Mouse (Mus musculus) testis, adult 10 weeks (tissue): ENCODE results near the gene Reg1. TPM values are rescaled to one million over a fixed set of nuclear protein-coding genes. Genes with fewer than 3 reads are reported as not detected.

ENCODE experiments used
- polyA plus RNA-seq: library from polyadenylated mRNA; stranded (reverse); fragments of 350-450 nt; fragmentation: Illumina TruSeq; extraction: RNeasy Lipid Tissue Mini Kit (QIAGEN cat#74804); gene quantifications from one replicate; pipeline ENCODE4 v1.2.3, GENCODE M21; 2014; ENCODE audit warnings: low read depth, low replicate concordance

Gene Reg1
- polyA plus RNA-seq = 2.0 TPM

GRCm38 (mm10) chr6:78422411-78422810 lies at the start of gene Reg1:
Gene Reg1, plus strand, starts transcription at chr6:78422711.

GRCm38 (mm10) chr6:78378765-78379164 lies 43.7 kb upstream of the Reg1 start, which contains the start of gene Reg3d:
Gene Reg3d, minus strand, starts transcription at chr6:78378865.

GRCm38 (mm10) chr6:78380409-78380808 lies 42.1 kb upstream of the Reg1 start, which contains the start of gene Reg3a:
Gene Reg3a, plus strand, starts transcription at chr6:78380709.

GRCm38 (mm10) chr6:78395323-78395722 lies 27.2 kb upstream of the Reg1 start, which contains the start of gene Reg2:
Gene Reg2, plus strand, starts transcription at chr6:78395623.

GRCm38 (mm10) chr6:78468772-78469171 lies 46.3 kb downstream of the Reg1 start, which contains the start of gene Reg3g:
Gene Reg3g, minus strand, starts transcription at chr6:78468872.

Other genes starting within 250 kb of the Reg1 start
- not detected for gene Reg3b, start 52.1 kb upstream of the Reg1 start, polyA plus RNA-seq
- gene Reg3d, start 43.8 kb upstream of the Reg1 start, polyA plus RNA-seq = 0.48 TPM
- not detected for gene Reg3a, start 42.0 kb upstream of the Reg1 start, polyA plus RNA-seq
- gene Reg2, start 27.1 kb upstream of the Reg1 start, polyA plus RNA-seq = not detected
- gene Reg3g, start 46.2 kb downstream of the Reg1 start, polyA plus RNA-seq = 0.62 TPM